Mouse (Mus musculus) spleen, adult 2 months (tissue): ENCODE results near the gene Orc3.

Experiments
- CTCF ChIP-seq: fragments of 200-500 bp; IDR thresholded peaks from 2 replicates; pipeline ENCODE4 v1.5.1; 2011; ENCODE audit warnings: mild to moderate bottlenecking, inconsistent platforms; ENCODE audit not compliant: insufficient read depth, insufficient read length, insufficient replicate concordance; ENCODE audit errors: extremely low read depth
- POLR2A ChIP-seq: fragments of 200-500 bp; IDR thresholded peaks from 2 replicates; pipeline ENCODE4 v1.6.1; 2011; ENCODE audit warnings: low read depth, low read length, inconsistent platforms

DNA sequence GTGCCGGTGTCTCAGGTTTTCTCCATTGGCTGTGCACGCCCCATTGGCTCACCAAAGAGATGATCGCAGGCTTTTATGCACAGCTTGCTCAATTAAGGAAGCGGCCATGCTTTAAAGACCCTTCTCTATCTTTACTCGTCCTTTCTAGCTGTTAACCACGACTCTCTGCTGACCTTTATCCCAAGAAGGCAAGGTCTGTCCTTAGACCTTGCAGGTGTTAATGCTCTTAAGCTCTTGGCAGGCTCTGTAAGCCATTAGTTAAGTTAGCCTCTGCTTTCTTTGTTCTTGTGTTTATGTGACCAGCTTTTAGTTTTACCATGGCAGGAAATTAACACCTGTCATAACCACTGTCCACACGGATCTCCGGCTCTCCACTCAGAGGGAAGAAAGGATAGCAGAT, 1.4 kb upstream of the Orc3 start:
- TF ChIP-seq CTCF (no peak), POLR2A (no peak)
